Mouse (Mus musculus) liver, adult 2 months (tissue): ENCODE measurements at regions not wholly inside any gene's neighbourhood (a gene's known extent, or its start where the extent isn't known, plus 50 kb on each side); places are given as distances from the start of the nearest gene placed in this dataset.

Experiments
- CTCF ChIP-seq: fragments of 200-500 bp; IDR thresholded peaks from 2 replicates; pipeline ENCODE4 v1.5.1; 2011; ENCODE audit warnings: low read depth, low read length, control low read depth
- POLR2A ChIP-seq: fragments of 200-500 bp; IDR thresholded peaks from 2 replicates; pipeline ENCODE4 v1.6.1; 2011; ENCODE audit warnings: low read length, control low read depth; ENCODE audit not compliant: insufficient read depth; ENCODE audit errors: extremely low read depth

DNA sequence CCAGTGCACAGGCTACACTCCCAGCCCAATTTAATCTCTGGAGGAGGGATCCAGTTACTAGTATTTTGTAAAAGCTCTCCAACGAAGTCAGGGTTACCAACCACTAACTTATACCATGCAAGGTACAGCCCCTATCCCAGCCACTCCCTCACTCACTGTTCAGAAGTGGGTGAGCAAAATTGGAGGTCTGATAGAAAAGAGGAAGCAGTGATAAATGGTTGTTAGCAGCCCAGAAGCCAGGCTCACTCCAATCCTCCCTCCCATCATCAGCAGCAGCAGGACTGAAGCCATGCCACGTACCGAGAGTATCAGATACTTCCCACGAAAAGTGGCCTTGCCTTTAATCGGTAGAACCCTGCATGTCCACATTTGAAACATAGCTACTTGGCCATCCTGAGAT, 86.1 kb downstream of the Efnb1 start:
- no peak for TF ChIP-seq POLR2A
- TF ChIP-seq CTCF, result no peak
